9 mouse cellular contexts compared by ENCODE assay signal in genomic region chr5:104108127-104108875, GRCm38 (mm10). TPM values are rescaled to one million over a fixed set of nuclear protein-coding genes. Genes with fewer than 3 reads are reported as not detected.
DNase-seq lines count a peak whose midpoint lies in the region; ATAC-seq lines count a peak whose summit lies in the region.
"Had no signal": no experiment of that assay in that cellular context is flagged by ENCODE, and none has a peak within 500 bp of the region (broad histone marks: within the 10 kb centered on the region; RNA-seq: fewer than 3 reads in every experiment).

No protein-coding gene starts in this region.

- H3K27ac ChIP-seq in embryonic facial prominence, embryonic 10.5 days (replicated peaks), result peak overlapping the region; percentile 87
- H3K27ac ChIP-seq in hindbrain, embryonic 14.5 days, result peak overlapping the region; percentile 86
- peak overlapping the region; percentile 85 for H3K27ac ChIP-seq in neural tube, embryonic 13.5 days (replicated peaks)

- peak overlapping the region; percentile 46 for H3K4me3 ChIP-seq in embryonic facial prominence, embryonic 10.5 days
- H3K4me3 ChIP-seq in hindbrain, embryonic 14.5 days (replicated peaks; ENCODE audit: low read length), result peak overlapping the region; percentile 17
- H3K4me3 ChIP-seq in neural tube, embryonic 13.5 days, result peak overlapping the region; percentile 29

- H3K4me1 ChIP-seq in embryonic facial prominence, embryonic 10.5 days, result peaks cover 79% of the 10 kb centered on the region
- H3K4me1 ChIP-seq in hindbrain, embryonic 14.5 days (replicated peaks; ENCODE audit: control insufficient read depth, insufficient read depth, low read length), result peaks cover 45% of the 10 kb centered on the region
- H3K4me1 ChIP-seq in neural tube, embryonic 13.5 days (replicated peaks), result peaks cover 70% of the 10 kb centered on the region

- peak; percentile 38 for DNase-seq in layer of hippocampus, adult 9-11 months
- DNase-seq in layer of hippocampus, postnatal 14 days (ENCODE audit: low spot score in 2 of 2), result no peak
- DNase-seq in embryonic facial prominence, embryonic 10.5 days (ENCODE audit: low spot score), result peak; percentile 76
- DNase-seq in hindbrain, embryonic 14.5 days (ENCODE audit: low spot score), result peak; percentile 48
- no peak for DNase-seq in thymus, postnatal 10 days (ENCODE audit: low spot score in 2 of 2)
- DNase-seq in adrenal gland, postnatal 25 days, result no peak
- no peak for DNase-seq in thymus, postnatal 25 days

- H3K9me3 ChIP-seq in embryonic facial prominence, embryonic 10.5 days, result no peaks in the 10 kb centered on the region
- no peaks in the 10 kb centered on the region for H3K9me3 ChIP-seq in hindbrain, embryonic 14.5 days (ENCODE audit: control insufficient read depth, low read length)
- no peaks in the 10 kb centered on the region for H3K9me3 ChIP-seq in neural tube, embryonic 13.5 days

- no peaks in the 10 kb centered on the region for H3K27me3 ChIP-seq in embryonic facial prominence, embryonic 10.5 days (replicated peaks; ENCODE audit: low read depth, poor library complexity, severe bottlenecking)
- no peaks in the 10 kb centered on the region for H3K27me3 ChIP-seq in hindbrain, embryonic 14.5 days (ENCODE audit: control insufficient read depth, insufficient read depth, low read length)
- H3K27me3 ChIP-seq in neural tube, embryonic 13.5 days, result no peaks in the 10 kb centered on the region

- no peaks in the 10 kb centered on the region for H3K36me3 ChIP-seq in embryonic facial prominence, embryonic 10.5 days (replicated peaks)
- no peaks in the 10 kb centered on the region for H3K36me3 ChIP-seq in hindbrain, embryonic 14.5 days (replicated peaks; ENCODE audit: control insufficient read depth, insufficient read depth)
- no peaks in the 10 kb centered on the region for H3K36me3 ChIP-seq in neural tube, embryonic 13.5 days

- peak; percentile 67 for ATAC-seq in hindbrain, embryonic 14.5 days (ENCODE audit: low FRiP score)
- peak; percentile 64 for ATAC-seq in neural tube, embryonic 13.5 days (ENCODE audit: low read depth)

- WGBS in embryonic facial prominence, embryonic 10.5 days, result 35% methylated on average over 11 of the region's 11 CpGs
- WGBS in hindbrain, embryonic 14.5 days, result 35% methylated on average over 11 of the region's 11 CpGs
- WGBS in neural tube, embryonic 13.5 days, result 26% methylated on average over 11 of the region's 11 CpGs

- H3K4me2 ChIP-seq in hindbrain, embryonic 14.5 days (replicated peaks), result peak overlapping the region; percentile 49
- H3K4me2 ChIP-seq in neural tube, embryonic 13.5 days, result peak overlapping the region; percentile 53

- H3K9ac ChIP-seq in hindbrain, embryonic 14.5 days, result peak overlapping the region; percentile 51
- H3K9ac ChIP-seq in neural tube, embryonic 13.5 days, result peak overlapping the region; percentile 61

RNA-seq across cellular contexts. Expression of gene Sparcl1, which starts 5.2 kb away (rescaled TPM):
- total RNA-seq in layer of hippocampus, postnatal 14 days (2021), result 1,000 to 10,000 TPM; 1,351 to 1,429 TPM
- 26.5 and 28.3 TPM in 2 replicates for polyA plus RNA-seq in embryonic facial prominence, embryonic 10.5 days (2016; fragmentation: Nextera tagmentation; extraction: Ambion mirVana)
- 286 and 356 TPM in 2 replicates for polyA plus RNA-seq in hindbrain, embryonic 14.5 days (2014; fragmentation: Nextera tagmentation; extraction: Ambion mirVana)
- polyA plus RNA-seq in neural tube, embryonic 13.5 days (2015; fragmentation: Nextera tagmentation; extraction: Ambion mirVana), result 195 and 200 TPM in 2 replicates
- 24.7 and 25.0 TPM in 2 replicates for total RNA-seq in adrenal gland, postnatal 25 days (2021)

RNA-seq across cellular contexts. Expression of gene Gm17660, which starts 30.9 kb away (rescaled TPM):
- not detected for total RNA-seq in layer of hippocampus, postnatal 14 days (2021)
- polyA plus RNA-seq in embryonic facial prominence, embryonic 10.5 days (2016; fragmentation: Nextera tagmentation; extraction: Ambion mirVana), result not detected in 2 replicates
- polyA plus RNA-seq in hindbrain, embryonic 14.5 days (2014; fragmentation: Nextera tagmentation; extraction: Ambion mirVana), result not detected in 2 replicates
- polyA plus RNA-seq in neural tube, embryonic 13.5 days (2015; fragmentation: Nextera tagmentation; extraction: Ambion mirVana), result not detected in 2 replicates
- not detected in 2 replicates for total RNA-seq in adrenal gland, postnatal 25 days (2021)
- total RNA-seq: left cerebral cortex, postnatal 10 days had no signal

Comparison
In these comparisons a context has a peak if more than half of its experiments do, and no peak if none do; other contexts are left out.
1. DNase-seq: peak in layer of hippocampus, adult 9-11 months (single experiment), embryonic facial prominence, embryonic 10.5 days (single experiment) and hindbrain, embryonic 14.5 days (single experiment); none in layer of hippocampus, postnatal 14 days (0 of 2), thymus, postnatal 10 days (0 of 2), adrenal gland, postnatal 25 days (single experiment) and thymus, postnatal 25 days (single experiment).
2. Peak in every context shown above with its lines, with median percentiles within 50 percentile points of each other: H3K27ac ChIP-seq and H3K4me3 ChIP-seq.